Mouse (Mus musculus) adrenal gland, adult (tissue): Measurements from ENCODE around the gene Mrpl54.
"Not testable (repeated sequence)": the region's sequence is repeated elsewhere in the genome, so short reads cannot be mapped to it uniquely, and the experiment has no call there.

Source experiments
- DNase-seq, 2 experiments: peaks; one replicate each; pipeline ENCODE4 v3.0.0; 2022 to 2023; ENCODE audit warnings: low spot score in 1 of 2; ENCODE audit not compliant: inconsistent age in 2 of 2

Gene Mrpl54

DNA sequence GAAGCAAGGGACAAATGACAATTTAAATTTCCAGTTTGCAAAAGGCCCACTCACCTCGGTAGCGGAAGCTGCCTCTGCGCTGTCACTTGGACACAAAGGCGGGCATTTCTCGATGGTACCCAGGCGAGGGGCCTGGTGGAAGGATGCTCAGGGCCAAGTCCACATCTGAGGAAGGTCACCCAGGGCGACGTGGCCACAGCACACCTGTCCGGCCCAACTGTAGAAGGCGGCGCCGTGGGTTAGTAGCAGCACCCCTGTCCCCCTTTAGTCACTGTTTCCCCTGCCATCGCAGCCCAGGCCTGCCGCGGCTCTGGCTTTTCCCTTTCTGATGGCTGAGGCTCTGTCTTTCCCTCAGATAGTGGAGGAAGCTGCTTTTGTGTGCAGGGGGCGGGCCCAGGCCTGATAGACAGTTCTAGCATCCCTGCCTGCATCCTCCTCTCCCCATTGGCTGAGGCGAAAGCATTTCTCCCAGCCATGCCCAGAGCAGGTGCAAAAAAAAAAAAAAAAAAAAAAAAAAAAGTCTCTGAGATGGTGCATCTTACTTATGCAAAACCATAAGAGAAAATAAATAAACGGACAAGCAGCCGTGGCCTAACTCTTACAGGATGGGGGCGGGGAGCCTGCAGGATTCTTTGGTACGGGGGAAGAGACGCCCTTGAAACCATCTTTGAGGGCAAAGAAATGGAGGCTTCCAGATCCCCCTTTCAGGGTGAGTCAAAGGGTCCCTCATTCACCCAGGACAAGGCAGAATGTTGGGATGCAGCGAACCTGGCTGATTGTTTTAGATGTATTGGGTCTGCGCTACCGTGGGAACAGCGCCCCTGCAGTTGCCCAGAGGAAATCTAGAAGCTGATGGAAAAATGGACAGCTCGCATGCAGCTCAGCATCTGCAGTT is 36.0 kb downstream of the Mrpl54 start, which contains the start of gene Atcay:
Gene Atcay (minus strand): TSS at position 396 of the 895 bp plus-strand sequence.
- DNase-seq: peak in 1 of 2 experiments; percentile 59

DNA sequence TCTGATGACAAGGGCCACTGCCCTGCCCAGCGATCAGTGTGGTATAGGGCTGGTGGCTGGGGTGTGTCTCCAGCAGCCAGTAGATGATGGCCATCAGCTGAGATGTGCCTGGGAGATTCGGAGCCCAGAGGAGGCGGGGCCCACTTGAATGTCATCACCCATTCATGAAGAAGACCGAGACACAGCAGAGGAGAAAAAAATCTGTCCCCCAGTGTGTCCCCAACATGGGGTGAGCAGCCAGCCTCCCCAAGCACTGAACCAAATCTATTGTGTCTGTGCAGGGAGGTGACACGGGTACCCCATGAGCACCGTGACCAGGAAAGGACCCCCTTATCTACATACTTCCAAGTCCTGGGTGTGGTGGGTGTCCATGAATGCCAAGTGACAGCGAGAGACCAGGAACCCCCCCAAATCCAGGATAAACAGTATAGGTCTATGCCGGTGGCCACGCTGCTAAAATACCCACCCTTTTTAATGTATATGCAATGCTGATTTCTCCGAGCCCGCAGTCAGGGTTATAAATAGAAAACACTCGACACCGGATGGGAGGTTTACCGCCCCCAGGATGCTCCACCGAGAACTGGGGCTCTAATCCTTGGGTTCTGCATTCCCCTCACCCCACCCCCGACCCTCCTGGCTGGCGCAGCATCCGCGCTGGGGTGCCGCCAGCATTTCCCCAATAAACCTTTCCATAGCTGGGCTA is 36.8 kb downstream of the Mrpl54 start:
- DNase-seq: peak in 1 of 2 experiments; percentile 22

DNA sequence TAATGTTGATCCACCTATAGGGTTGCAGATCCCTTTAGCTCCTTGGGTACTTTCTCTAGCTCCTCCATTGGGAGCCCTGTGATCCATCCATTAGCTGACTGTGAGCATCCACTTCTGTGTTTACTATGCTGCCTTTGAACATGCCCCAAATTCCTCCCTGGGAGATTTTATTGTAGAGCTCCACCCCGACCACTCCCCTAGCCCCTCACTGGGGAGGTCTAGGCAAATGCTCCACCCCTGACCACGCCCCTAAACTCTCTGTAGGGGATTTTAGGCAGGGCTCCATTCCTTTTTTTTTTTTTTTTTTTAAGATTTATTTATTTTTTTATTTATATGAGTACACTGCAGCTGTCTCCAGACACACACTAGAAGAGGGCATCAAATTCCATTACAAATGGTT is 43.0 kb downstream of the Mrpl54 start:
- not testable (repeated sequence) for DNase-seq

DNA sequence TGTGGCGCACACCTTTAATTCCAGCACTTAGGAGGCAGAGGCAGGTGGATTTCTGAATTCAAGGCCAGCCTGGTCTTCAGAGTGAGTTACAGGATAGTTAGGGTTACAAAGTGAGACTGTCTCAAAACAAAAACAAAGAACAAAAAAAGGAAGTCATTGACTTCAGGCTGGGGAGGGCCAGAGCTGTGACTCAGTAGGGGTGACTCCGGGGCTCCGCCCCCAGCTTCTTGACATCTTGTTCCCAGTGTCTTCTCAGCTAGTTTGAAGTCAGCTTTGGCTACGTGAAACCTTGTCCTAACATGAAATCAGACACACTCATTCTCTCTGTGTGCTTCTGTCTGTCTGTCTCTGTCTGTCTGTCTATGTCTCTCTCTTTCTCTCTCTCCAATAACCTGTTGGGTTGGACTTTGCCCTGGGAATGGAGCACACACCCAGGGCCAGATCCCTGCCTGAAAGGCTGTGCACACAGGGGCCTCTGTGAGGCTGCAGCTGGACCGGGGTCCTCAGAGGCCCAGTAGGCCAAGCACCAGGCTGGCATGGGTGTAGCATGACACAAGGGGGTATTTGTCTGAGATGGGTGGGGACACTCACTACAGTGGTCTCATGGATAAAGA is 45.2 kb downstream of the Mrpl54 start:
- DNase-seq: no peak

GRCm38 (mm10) chr10:81217964-81218363 is 48.8 kb downstream of the Mrpl54 start:
- peak; percentile 57 to 86 for DNase-seq

- peak in 1 of 2 experiments; percentile 46 for DNase-seq
These were observed 49.5 kb downstream of the Mrpl54 start for GRCm38 (mm10) chr10:81217267-81217666.

- DNase-seq: no peak
These were observed 49.9 kb downstream of the Mrpl54 start for GRCm38 (mm10) chr10:81216810-81217209.

- DNase-seq: no peak
These were observed 50.5 kb downstream of the Mrpl54 start for GRCm38 (mm10) chr10:81216260-81216659.
